Mouse (Mus musculus): ENCODE measurements around the gene Wfdc15b.

Gene Wfdc15b

DNA sequence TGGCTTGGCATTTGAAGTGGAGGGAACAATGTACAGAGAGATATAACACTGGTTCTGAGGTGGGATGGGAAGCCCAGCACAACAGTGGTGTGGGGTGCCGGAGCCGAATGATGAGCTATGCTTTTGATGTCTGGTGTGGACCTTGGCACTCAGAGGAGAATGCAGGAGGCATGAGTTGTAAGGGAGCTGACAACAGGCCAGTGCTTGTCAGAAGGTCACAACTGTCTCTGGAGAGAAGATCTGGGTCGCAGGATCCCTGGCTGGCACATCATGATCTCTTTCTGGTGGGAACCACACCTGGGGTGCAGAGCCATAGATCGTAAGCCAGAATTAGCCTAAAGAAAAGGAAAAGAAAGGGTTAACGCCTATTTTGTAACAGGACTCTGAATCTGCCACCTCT, 43.6 kb downstream of the Wfdc15b start:
- no peak for DNase-seq (ENCODE audit: low spot score)

DNA sequence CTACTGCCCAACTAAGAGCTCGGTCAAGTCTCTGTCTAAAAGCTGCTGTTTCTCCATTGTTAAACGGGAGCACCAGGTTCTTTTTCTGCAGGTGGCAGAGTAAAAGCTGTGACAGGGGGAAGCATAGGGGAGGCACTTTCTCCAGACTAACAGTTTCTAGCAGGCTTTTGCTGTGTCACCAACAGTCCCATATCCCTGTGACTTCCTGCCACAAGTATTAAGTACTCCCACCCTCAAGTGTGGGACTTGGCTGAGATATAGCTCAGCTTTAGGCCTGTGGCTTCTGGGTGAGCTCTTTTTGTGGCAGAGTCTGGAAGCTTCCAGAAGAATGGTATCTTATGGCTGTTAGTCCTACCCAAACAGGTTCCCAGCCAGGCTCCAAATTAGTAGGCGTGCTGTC, 45.6 kb downstream of the Wfdc15b start:
- no peak for DNase-seq (ENCODE audit: low spot score)

DNA sequence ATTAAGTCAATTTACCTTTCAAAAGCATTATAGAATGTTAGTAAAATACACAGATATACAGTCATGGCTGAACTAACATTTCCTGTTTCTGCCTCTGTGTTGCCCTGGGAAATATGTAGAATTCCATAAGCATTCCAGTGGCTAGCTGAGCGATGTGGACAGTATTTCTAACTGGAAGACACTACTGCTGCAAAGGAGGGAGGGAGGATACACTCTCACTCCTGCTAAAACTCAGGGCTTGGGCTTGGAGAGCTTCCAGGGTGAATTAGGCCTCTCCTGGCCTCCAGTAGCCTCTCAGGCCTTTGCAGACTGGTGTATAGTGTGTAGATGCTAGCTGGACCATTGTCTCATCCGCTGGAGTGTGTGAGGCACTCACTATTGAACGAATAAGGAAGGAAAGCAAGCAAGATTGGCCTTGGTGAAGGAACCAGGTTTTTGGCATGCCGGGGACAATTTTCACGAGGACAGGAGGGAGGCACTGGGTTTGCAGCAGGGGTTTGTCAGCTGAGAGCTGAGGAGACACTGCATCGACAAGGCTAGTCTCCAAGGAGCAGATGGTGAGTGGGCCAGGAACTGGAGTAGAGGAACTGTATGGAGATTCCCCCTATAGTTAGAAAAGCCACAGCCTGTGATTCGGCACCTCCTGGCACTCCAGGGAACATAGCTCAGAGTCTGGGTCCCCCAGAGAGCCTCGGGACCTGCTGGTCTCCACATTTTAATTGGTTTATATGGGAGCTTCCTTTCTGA, 46.6 kb downstream of the Wfdc15b start:
- DNase-seq (ENCODE audit: low spot score), result no peak

DNA sequence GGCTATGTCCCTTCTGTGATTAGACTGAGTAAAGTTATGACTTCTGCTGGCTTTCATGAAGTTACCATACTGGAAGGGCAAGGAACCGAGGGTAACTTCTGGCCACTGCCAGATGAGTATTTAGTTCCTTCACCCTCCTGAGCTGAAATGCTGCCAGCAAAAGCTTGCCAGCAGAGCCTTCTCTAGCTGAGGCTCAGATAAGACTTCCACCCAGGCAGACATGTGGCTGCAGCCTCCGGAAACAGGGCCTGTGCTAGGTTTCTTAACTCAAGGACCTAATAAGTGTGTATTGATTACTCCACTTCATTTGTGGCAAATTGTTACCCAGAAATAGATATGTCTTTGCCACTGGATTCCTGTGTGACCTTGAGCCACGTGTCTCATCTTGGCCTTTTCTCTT, 48.1 kb downstream of the Wfdc15b start:
- DNase-seq (ENCODE audit: low spot score), result no peak

DNA sequence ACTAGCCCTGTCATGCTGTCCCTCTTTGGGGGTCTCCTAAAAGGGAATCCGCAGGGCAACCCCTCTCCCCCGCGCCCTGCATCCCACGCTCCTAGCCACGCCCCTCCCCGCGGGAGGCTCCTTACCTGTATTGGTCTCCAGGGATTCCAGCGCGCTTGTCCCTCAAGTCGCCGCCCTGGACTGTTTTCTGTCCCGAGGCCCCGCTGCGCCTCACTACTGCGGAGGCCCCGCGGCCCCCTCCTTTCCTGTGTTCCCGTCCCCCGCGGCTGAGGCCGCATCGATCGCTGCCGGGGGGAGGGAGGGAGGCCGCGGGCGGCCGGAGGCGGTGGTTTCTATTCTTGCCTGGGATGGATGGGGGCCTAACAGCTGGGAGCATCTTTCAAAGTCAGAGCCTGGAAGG, 50.6 kb downstream of the Wfdc15b start, which contains the start of gene Kcns1:
Kcns1 (minus strand) TSS at position 212 of the 400 bp plus-strand sequence.
- no peak for DNase-seq (ENCODE audit: low spot score)

DNA sequence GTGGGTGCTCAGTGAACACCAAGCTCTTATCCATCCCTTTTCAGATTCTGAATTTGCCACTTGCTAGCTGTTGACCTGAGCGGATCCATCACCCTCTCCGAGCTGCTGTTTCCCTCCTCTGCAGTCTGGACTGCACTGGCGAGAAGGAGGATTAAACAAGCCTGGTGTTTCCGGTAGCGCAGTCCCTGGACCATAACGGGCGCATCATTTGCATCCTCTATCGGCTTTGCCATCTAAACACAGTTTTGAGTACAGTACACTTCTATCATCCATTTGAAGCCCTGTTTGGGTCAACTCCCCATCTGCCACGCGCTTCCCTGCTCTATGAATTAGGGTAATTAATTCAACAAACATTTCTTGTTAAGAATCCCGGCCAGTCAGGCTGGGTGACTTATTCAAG, 51.1 kb downstream of the Wfdc15b start:
- no peak for DNase-seq (ENCODE audit: low spot score)

DNA sequence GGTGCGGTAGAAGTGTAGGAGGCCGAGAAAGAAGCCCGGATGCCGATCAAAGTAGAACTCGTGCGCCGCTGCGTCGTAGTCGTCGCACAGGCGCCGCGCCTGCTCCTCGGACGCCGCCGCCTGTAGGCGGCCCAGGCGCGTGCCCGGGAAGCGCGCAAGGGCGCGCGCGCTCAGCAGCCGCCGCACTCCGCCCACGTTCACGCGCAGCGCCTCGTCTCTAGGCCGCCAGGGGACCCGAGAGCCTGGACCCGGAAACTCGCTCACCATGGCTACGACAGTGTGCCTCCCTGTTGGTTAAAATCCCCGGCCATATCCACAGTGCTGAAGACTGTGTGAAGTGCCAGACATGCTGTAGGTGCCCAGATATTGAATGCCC, 52.9 kb downstream of the Wfdc15b start:
- DNase-seq (ENCODE audit: low spot score), result no peak

DNA sequence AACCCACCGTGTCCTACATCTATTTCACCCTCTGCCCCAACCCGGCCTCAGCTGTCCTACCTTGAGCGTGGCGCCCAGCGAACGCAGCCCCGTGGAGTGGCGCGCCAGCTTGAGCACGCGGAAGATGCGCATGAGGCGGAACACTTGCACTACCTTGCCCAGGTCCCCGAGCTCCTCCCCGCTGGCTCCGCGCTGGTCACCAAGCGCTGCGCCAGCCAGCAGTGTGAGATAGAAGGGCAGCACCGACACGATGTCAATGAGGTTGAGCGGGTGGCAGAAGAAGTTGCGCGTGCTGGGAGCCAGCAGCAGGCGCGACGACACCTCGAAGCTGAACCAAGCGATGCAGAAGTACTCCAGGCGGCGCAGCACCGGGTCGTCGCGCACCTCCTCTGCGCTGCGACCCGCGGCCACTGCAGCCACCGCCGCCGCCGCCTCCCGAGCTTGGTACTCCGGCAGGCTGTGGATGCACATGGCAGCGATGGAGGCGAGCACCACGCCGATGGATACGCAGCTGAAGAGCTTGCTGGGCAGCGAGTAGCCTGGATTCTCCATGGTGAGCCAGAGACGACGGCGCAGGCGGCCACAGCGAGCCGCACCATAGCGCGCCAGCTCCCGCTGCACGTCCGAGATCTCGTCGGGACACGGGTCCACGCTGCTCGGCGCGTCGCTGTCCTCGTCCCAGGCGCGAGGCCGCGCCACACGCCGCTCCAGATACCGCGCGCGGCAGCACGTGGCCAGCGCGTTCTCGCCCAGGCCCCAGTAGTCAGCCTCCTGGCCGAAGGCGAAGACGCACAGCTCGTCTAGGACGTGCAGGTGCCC, 53.5 kb downstream of the Wfdc15b start:
- DNase-seq (ENCODE audit: low spot score), result no peak

DNA sequence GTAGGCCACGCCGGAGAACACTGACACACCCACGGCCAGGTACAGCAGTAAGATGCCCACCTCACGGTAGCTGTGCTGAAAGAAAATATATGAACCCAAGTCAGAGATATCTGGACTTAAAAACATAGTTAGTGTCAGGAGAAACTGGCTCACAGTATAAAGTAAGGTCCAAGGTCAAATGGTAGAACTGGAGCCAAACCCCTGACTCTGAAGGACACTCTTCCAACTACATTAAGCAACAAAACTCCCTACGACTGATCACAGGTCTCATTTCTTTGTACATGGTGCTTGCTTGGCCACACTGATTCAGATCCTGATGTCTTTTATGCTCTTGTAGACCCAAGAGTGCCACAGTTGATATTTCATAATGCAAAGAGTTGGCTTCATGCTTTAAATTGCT, 56.5 kb downstream of the Wfdc15b start:
- no peak for DNase-seq (ENCODE audit: low spot score)
